Mouse (Mus musculus) liver, embryonic 11.5 days (tissue): Measurements from ENCODE around the gene Gm37240. TPM values are rescaled to one million over a fixed set of nuclear protein-coding genes. Genes with fewer than 3 reads are reported as not detected.

Experiments used
- ATAC-seq: fragments of 200-750 bp; cut with Nextera tagmentation; replicated peaks from 2 replicates; pipeline ENCODE4 v1.8.0; 2017; ENCODE audit warnings: moderate number of reproducible peaks, mild to moderate bottlenecking, moderate TSS enrichment, moderate library complexity; ENCODE audit not compliant: low FRiP score
- DNase-seq: peaks from one replicate; pipeline ENCODE4 v3.0.0-alpha.2; 2017; ENCODE audit warnings: low spot score
- H3K27ac ChIP-seq: fragments of 300-500 bp; sonication (generic); 2 replicates; pipeline ENCODE4 v1.5.1; 2014; ENCODE audit warnings: mild to moderate bottlenecking, low read depth, low read length, control low read depth
- H3K27me3 ChIP-seq: fragments of 300-500 bp; sonication (generic); replicated peaks from 2 replicates; pipeline ENCODE4 v1.6.1; 2014; ENCODE audit warnings: low read length, mixed read lengths; ENCODE audit not compliant: control insufficient read depth, insufficient read depth
- H3K36me3 ChIP-seq: fragments of 300-500 bp; sonication (generic); 2 replicates; pipeline ENCODE4 v1.6.1; 2014; ENCODE audit warnings: mild to moderate bottlenecking, low read length, moderate library complexity, mixed read lengths; ENCODE audit not compliant: control insufficient read depth, insufficient read depth
- H3K4me1 ChIP-seq: fragments of 300-500 bp; sonication (generic); replicated peaks from 2 replicates; pipeline ENCODE4 v1.6.1; 2014; ENCODE audit warnings: low read length, mixed read lengths; ENCODE audit not compliant: control insufficient read depth, insufficient read depth
- H3K4me2 ChIP-seq: fragments of 300-500 bp; sonication (generic); 2 replicates; pipeline ENCODE4 v1.6.1; 2014; ENCODE audit warnings: mild to moderate bottlenecking, control low read depth, moderate library complexity
- H3K4me3 ChIP-seq: fragments of 300-500 bp; sonication (generic); 2 replicates; pipeline ENCODE4 v1.5.1; 2014; ENCODE audit warnings: low read depth, low read length, control low read depth
- H3K9ac ChIP-seq: fragments of 300-500 bp; sonication (generic); 2 replicates; pipeline ENCODE4 v1.6.1; 2014; ENCODE audit warnings: low read depth, low read length, control low read depth
- H3K9me3 ChIP-seq: fragments of 300-500 bp; sonication (generic); 2 replicates; pipeline ENCODE4 v1.6.1; 2016; ENCODE audit warnings: low read length, inconsistent platforms, mixed read lengths; ENCODE audit not compliant: control insufficient read depth
- WGBS: fragments of 180-500 bp; shearing (Covaris S2); extraction: QIAGEN DNeasy Blood & Tissue Kit; methylation state at CpG from one replicate; pipeline ENCODE4 v1.1.7; 2014; 5-methylcytosine and 5-hydroxymethylcytosine counted together
- polyA plus RNA-seq: library from polyadenylated mRNA; unstranded; fragments of >200 nt; fragmentation: Nextera tagmentation; extraction: Ambion mirVana; gene quantifications from 2 replicates; pipeline ENCODE4 v1.2.1, GENCODE M21; 2014

The Gm37240 gene
- polyA plus RNA-seq, 1 experiment from 2014 or later, result 1.6 TPM

DNA sequence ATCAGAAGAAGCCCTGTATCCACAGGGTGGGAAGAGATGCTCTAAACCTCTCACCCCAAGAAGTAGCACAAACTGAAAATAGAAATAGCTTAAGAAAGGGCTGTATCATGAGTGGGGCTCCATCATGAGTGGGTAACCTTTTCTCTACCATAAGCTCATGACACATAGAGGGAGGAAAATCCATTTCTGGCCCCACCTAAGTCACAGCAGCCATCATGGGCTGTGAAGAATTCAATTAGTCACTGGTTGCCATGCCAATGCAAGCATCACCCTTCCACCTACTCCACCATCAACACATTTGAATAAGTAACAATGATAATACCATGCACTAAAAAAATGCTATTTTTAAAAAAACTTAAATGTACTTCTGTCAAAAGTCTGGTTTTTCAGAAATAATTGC lies 867.2 kb downstream of the Gm37240 start:
- H3K36me3 ChIP-seq, result no peaks in the 10 kb centered on the region
- no peaks in the 10 kb centered on the region for H3K4me1 ChIP-seq
- H3K9me3 ChIP-seq, result no peaks in the 10 kb centered on the region
- no peak for DNase-seq
- H3K27me3 ChIP-seq, result no peaks in the 10 kb centered on the region
- ATAC-seq, result no peak
- H3K9ac ChIP-seq, result no peak overlapping the region
- no peak overlapping the region for H3K27ac ChIP-seq
- H3K4me3 ChIP-seq, result no peak overlapping the region
- H3K4me2 ChIP-seq, result no peak overlapping the region

- H3K36me3 ChIP-seq, result no peaks in the 10 kb centered on the region
- H3K4me3 ChIP-seq, result no peak overlapping the region
- ATAC-seq (no peak), DNase-seq (no peak)
- no peak overlapping the region for H3K9ac ChIP-seq
- no peak overlapping the region for H3K4me2 ChIP-seq
- WGBS, result 67% methylated on average over 9 of the region's 9 CpGs
- no peaks in the 10 kb centered on the region for H3K9me3 ChIP-seq
- no peak overlapping the region for H3K27ac ChIP-seq
- H3K4me1 ChIP-seq, result no peaks in the 10 kb centered on the region
- H3K27me3 ChIP-seq, result no peaks in the 10 kb centered on the region
Observed at GRCm38 (mm10) chr3:85015667-85016066, 871.7 kb downstream of the Gm37240 start.

DNA sequence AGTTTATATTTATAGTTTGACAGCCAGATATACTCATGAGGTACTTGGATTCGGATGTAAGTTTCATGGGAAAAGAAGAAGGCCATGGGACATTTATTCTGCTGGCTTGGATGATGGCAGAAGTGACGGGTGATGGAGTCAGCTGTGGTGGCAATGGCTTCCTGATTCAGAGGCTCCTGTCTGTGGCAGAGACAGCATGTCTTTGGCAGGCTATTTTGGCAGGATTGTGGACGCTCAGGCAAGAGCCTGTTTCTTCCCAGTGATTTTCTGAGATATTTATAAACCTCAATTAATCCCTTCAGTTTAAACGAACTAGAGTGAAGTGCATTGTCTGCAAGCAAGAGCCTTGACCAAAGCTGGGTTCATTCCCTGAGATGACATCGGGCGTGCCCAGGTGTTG lies 874.4 kb downstream of the Gm37240 start:
- no peak for ATAC-seq
- Histone ChIP-seq H3K4me1 (no peaks in the 10 kb centered on the region), H3K4me3 (no peak overlapping the region), H3K27ac (no peak overlapping the region), H3K9ac (no peak overlapping the region), H3K9me3 (no peaks in the 10 kb centered on the region), H3K36me3 (no peaks in the 10 kb centered on the region), H3K27me3 (no peaks in the 10 kb centered on the region), H3K4me2 (no peak overlapping the region)
- 80% methylated on average over 6 of the region's 6 CpGs for WGBS
- DNase-seq, result no peak

GRCm38 (mm10) chr3:85005257-85005656 lies 882.1 kb downstream of the Gm37240 start:
- 77% methylated on average over 2 of the region's 2 CpGs for WGBS
- H3K4me1 ChIP-seq, result no peaks in the 10 kb centered on the region
- no peaks in the 10 kb centered on the region for H3K27me3 ChIP-seq
- no peaks in the 10 kb centered on the region for H3K36me3 ChIP-seq
- DNase-seq, result no peak
- no peak overlapping the region for H3K4me2 ChIP-seq
- H3K9me3 ChIP-seq, result no peaks in the 10 kb centered on the region
- ATAC-seq, result no peak
- H3K4me3 ChIP-seq, result no peak overlapping the region
- no peak overlapping the region for H3K27ac ChIP-seq
- no peak overlapping the region for H3K9ac ChIP-seq

DNA sequence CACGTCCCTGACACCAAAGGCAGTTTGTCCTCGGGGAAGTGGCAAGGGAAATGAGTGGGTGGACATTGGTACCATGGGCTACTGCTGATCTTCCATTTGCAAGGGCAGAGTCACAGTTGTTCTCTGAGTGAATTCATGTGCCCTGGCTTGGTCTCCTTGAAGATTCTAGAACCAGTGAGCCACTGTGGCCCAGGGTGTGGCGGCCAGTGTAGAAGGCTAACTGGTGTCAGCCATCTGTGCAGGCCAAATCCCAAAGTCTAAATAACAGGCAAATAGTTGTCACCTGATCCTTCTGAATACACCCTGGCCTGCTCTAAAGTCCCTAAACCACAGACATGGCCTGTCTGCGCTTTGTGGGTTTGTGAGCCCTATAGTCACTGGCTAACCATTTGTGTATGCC lies 898.4 kb downstream of the Gm37240 start:
- no peaks in the 10 kb centered on the region for H3K27me3 ChIP-seq
- no peak overlapping the region for H3K9ac ChIP-seq
- H3K36me3 ChIP-seq, result no peaks in the 10 kb centered on the region
- no peak for DNase-seq
- no peak overlapping the region for H3K4me3 ChIP-seq
- H3K4me1 ChIP-seq, result no peaks in the 10 kb centered on the region
- 83% methylated on average over 4 of the region's 4 CpGs for WGBS
- H3K9me3 ChIP-seq, result no peaks in the 10 kb centered on the region
- no peak overlapping the region for H3K4me2 ChIP-seq
- no peak for ATAC-seq
- H3K27ac ChIP-seq, result no peak overlapping the region

DNA sequence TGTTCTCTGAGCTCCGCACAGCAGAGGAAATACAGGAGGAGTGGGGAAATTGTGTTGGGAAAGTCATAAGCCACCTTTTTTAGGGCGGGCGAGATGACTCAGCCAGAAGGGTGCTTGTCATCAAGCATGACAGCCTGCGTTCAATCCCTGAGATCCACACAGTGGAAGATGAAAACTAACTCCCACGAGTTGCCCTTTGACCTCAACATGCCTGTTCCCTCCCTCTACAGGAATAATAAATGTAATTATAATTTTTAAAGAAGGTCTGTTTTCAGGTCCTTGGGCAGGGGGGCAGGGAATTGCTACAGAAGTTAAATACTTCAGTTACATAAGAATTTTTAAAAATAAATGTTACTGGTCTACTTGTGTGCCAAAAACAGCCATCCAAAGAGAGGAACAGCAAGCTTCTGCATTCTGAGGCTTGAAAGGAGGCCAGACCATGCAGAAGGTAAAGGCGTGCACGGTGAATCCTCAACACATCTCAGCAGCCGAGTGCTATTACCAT lies 902.1 kb downstream of the Gm37240 start:
- Histone ChIP-seq H3K27me3 (no peaks in the 10 kb centered on the region), H3K9me3 (no peaks in the 10 kb centered on the region), H3K4me1 (no peaks in the 10 kb centered on the region), H3K9ac (no peak overlapping the region), H3K36me3 (no peaks in the 10 kb centered on the region), H3K4me3 (no peak overlapping the region), H3K27ac (no peak overlapping the region), H3K4me2 (no peak overlapping the region)
- no peak for ATAC-seq
- DNase-seq, result no peak
- 87% methylated on average over 8 of the region's 8 CpGs for WGBS

DNA sequence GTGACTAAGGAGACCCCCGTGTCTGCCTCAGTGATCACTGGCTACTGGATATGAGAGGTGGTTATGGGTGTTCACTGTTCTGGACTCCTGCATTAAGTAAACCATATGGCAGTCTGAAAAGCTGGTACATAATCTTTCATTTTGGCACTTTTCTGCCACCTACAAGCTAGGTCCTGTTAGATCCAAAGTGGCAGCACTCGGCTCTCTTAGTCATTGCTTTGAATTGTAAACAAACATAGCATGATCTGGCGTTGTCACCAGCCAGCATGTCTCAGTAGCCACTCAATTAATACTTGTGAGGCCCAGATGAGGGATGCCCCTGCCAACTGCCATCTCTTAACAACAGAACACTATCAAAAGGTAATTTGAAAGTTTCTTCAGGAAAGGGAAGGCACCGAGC lies 904.6 kb downstream of the Gm37240 start:
- no peaks in the 10 kb centered on the region for H3K4me1 ChIP-seq
- no peak overlapping the region for H3K27ac ChIP-seq
- H3K4me3 ChIP-seq, result no peak overlapping the region
- H3K36me3 ChIP-seq, result no peaks in the 10 kb centered on the region
- no peak overlapping the region for H3K4me2 ChIP-seq
- no peak overlapping the region for H3K9ac ChIP-seq
- no peak for DNase-seq
- ATAC-seq, result no peak
- H3K27me3 ChIP-seq, result no peaks in the 10 kb centered on the region
- 62% methylated on average over 4 of the region's 4 CpGs for WGBS
- no peaks in the 10 kb centered on the region for H3K9me3 ChIP-seq

DNA sequence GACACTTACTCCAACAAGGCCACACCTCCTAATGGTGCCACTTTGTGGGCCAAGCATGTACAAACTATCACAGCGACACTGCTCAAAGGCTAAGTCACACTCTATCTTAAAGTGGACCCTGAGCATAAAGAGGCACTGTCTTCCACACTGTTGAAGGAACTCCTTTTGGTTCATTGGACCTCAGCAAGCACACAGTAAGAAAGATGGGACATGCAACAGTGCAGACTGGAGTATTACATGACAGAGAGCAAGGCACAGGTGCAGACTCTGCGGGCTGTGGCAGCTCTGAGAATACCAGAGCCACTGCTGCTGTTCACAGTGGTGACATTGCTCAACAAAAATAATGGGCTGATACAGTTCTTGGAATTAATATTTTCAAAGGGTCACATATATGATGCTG lies 907.2 kb downstream of the Gm37240 start:
- no peaks in the 10 kb centered on the region for H3K27me3 ChIP-seq
- H3K9ac ChIP-seq, result no peak overlapping the region

GRCm38 (mm10) chr3:84978676-84979075 lies 908.6 kb downstream of the Gm37240 start:
- Histone ChIP-seq H3K9ac (no peak overlapping the region), H3K27me3 (no peaks in the 10 kb centered on the region), H3K36me3 (0 out of 2 replicates have a peak, but pooled peaks cover 2% of the 10 kb centered on the region), H3K4me1 (no peaks in the 10 kb centered on the region), H3K4me2 (no peak overlapping the region), H3K4me3 (no peak overlapping the region), H3K9me3 (no peaks in the 10 kb centered on the region), H3K27ac (no peak overlapping the region)
- ATAC-seq (no peak), DNase-seq (no peak)
- 91% methylated on average over 11 of the region's 11 CpGs for WGBS

More for the DNA sequence above, 907.2 kb downstream of the Gm37240 start:
- Histone ChIP-seq H3K9me3 (no peaks in the 10 kb centered on the region), H3K4me3 (no peak overlapping the region), H3K36me3 (0 out of 2 replicates have a peak, but pooled peaks cover 2% of the 10 kb centered on the region), H3K4me1 (no peaks in the 10 kb centered on the region), H3K27ac (no peak overlapping the region), H3K4me2 (no peak overlapping the region)
- ATAC-seq (no peak), DNase-seq (no peak)
- 96% methylated on average over 2 of the region's 2 CpGs for WGBS
